Mouse (Mus musculus): ENCODE measurements at regions not wholly inside any gene's neighbourhood (a gene's known extent, or its start where the extent isn't known, plus 50 kb on each side); places are given as distances from the start of the nearest gene placed in this dataset.
"Not testable (repeated sequence)": the region's sequence is repeated elsewhere in the genome, so short reads cannot be mapped to it uniquely, and the experiment has no call there.

GRCm38 (mm10) chr9:14059228-14059779, 215.6 kb upstream of the Sesn3 start:
- peak; percentile 20 for DNase-seq

GRCm38 (mm10) chr9:14060257-14060656, 214.6 kb upstream of the Sesn3 start:
- no peak for DNase-seq

- DNase-seq = no peak
Measured at GRCm38 (mm10) chr9:14061389-14061788, 213.5 kb upstream of the Sesn3 start.

- DNase-seq = no peak
Measured at GRCm38 (mm10) chr9:14061840-14062239, 213.0 kb upstream of the Sesn3 start.

- no peak for DNase-seq
Measured at GRCm38 (mm10) chr9:14062706-14063105, 212.2 kb upstream of the Sesn3 start.

- DNase-seq = not testable (repeated sequence)
Measured at GRCm38 (mm10) chr9:14066741-14067140, 208.1 kb upstream of the Sesn3 start.

GRCm38 (mm10) chr9:14069076-14069475, 205.8 kb upstream of the Sesn3 start:
- DNase-seq = no peak

GRCm38 (mm10) chr9:14069770-14070169, 205.1 kb upstream of the Sesn3 start:
- DNase-seq = no peak

GRCm38 (mm10) chr9:14071728-14072127, 203.1 kb upstream of the Sesn3 start:
- no peak for DNase-seq

GRCm38 (mm10) chr9:14072950-14073349, 201.9 kb upstream of the Sesn3 start:
- DNase-seq = no peak

GRCm38 (mm10) chr9:14074273-14074672, 200.6 kb upstream of the Sesn3 start:
- peak; percentile 24 for DNase-seq

GRCm38 (mm10) chr9:14074866-14075265, 200.0 kb upstream of the Sesn3 start:
- DNase-seq = not testable (repeated sequence)

- peak; percentile 79 for DNase-seq
Measured at GRCm38 (mm10) chr9:14075452-14075851, 199.4 kb upstream of the Sesn3 start.

GRCm38 (mm10) chr9:14075868-14076267, 199.0 kb upstream of the Sesn3 start:
- no peak for DNase-seq

GRCm38 (mm10) chr9:14076728-14077127, 198.1 kb upstream of the Sesn3 start:
- no peak for DNase-seq

- DNase-seq = no peak
Measured at GRCm38 (mm10) chr9:14081138-14081537, 193.7 kb upstream of the Sesn3 start.

GRCm38 (mm10) chr9:14086201-14086600, 188.7 kb upstream of the Sesn3 start:
- no peak for DNase-seq

- no peak for DNase-seq
Measured at GRCm38 (mm10) chr9:14086611-14087010, 188.3 kb upstream of the Sesn3 start.

GRCm38 (mm10) chr9:14087874-14088273, 187.0 kb upstream of the Sesn3 start:
- DNase-seq = no peak

GRCm38 (mm10) chr9:14089791-14090256, 185.0 kb upstream of the Sesn3 start:
- peak; percentile 81 for DNase-seq

- DNase-seq = no peak
Measured at GRCm38 (mm10) chr9:14090454-14090853, 184.4 kb upstream of the Sesn3 start.

GRCm38 (mm10) chr9:14091099-14091930, 183.6 kb upstream of the Sesn3 start:
- DNase-seq = no peak

- DNase-seq = peak; percentile 9
Measured at GRCm38 (mm10) chr9:14092996-14093442, 181.8 kb upstream of the Sesn3 start.

GRCm38 (mm10) chr9:14103538-14103937, 171.3 kb upstream of the Sesn3 start:
- no peak for DNase-seq

Measured in heart, postnatal 4 days (tissue).